Mouse (Mus musculus) hematopoietic stem cell, adult 5-6 weeks (primary cell): ENCODE data around the gene Pla2g1b. TPM values are rescaled to one million over a fixed set of nuclear protein-coding genes. Genes with fewer than 3 reads are reported as not detected.

Experiments used
- total RNA-seq: library from RNA; stranded (forward); fragments of 172-1452, 232-1000 nt; gene quantifications from 2 replicates; pipeline ENCODE4 v1.2.3, GENCODE M21; 2017

Pla2g1b gene
- total RNA-seq, 1 experiment from 2014 or later: not detected

Other genes starting within 250 kb of the Pla2g1b start
- gene Pop5, start 230.4 kb upstream of the Pla2g1b start, total RNA-seq: 67.4 and 94.4 TPM in 2 replicates
- 50.7 and 55.9 TPM in 2 replicates for gene Rnf10, start 193.4 kb upstream of the Pla2g1b start, total RNA-seq
- 39.0 and 55.3 TPM in 2 replicates for gene Coq5, start 186.6 kb upstream of the Pla2g1b start, total RNA-seq
- gene Dynll1, start 165.3 kb upstream of the Pla2g1b start, total RNA-seq: 198 and 266 TPM in 2 replicates
- 82.0 and 105 TPM in 2 replicates for gene Srsf9, start 139.1 kb upstream of the Pla2g1b start, total RNA-seq
- 14.1 and 14.3 TPM in 2 replicates for gene Gatc, start 125.1 kb upstream of the Pla2g1b start, total RNA-seq
- 8.6 and 9.6 TPM in 2 replicates for gene Triap1, start 125.0 kb upstream of the Pla2g1b start, total RNA-seq
- gene Cox6a1, start 117.3 kb upstream of the Pla2g1b start, total RNA-seq: 38.2 and 63.4 TPM in 2 replicates
- not detected in 2 replicates for gene Msi1, start 36.7 kb upstream of the Pla2g1b start, total RNA-seq
- gene Sirt4, start 18.5 kb downstream of the Pla2g1b start, total RNA-seq: 6.0 and 10.4 TPM in 2 replicates
- 57.2 and 118 TPM in 2 replicates for gene Pxn, start 40.4 kb downstream of the Pla2g1b start, total RNA-seq
- gene Rplp0, start 93.2 kb downstream of the Pla2g1b start, total RNA-seq: 1,280 and 1,726 TPM in 2 replicates
- 31.4 and 34.5 TPM in 2 replicates for gene Gcn1l1, start 99.0 kb downstream of the Pla2g1b start, total RNA-seq
- 35.1 and 42.5 TPM in 2 replicates for gene Rab35, start 165.6 kb downstream of the Pla2g1b start, total RNA-seq